Mouse (Mus musculus) bone marrow, adult 2 months (tissue): ENCODE results near the gene Hmg20a.

Source experiments
- CTCF ChIP-seq: fragments of 200-500 bp; IDR thresholded peaks from 2 replicates; pipeline ENCODE4 v1.5.1; 2011; ENCODE audit warnings: low read length, control low read depth; ENCODE audit not compliant: control insufficient read depth, insufficient read depth
- POLR2A ChIP-seq: fragments of 200-500 bp; IDR thresholded peaks from 2 replicates; pipeline ENCODE4 v1.6.1; 2011; ENCODE audit warnings: low read depth, mild to moderate bottlenecking, control low read depth, low read length, borderline replicate concordance; ENCODE audit not compliant: control insufficient read depth

DNA sequence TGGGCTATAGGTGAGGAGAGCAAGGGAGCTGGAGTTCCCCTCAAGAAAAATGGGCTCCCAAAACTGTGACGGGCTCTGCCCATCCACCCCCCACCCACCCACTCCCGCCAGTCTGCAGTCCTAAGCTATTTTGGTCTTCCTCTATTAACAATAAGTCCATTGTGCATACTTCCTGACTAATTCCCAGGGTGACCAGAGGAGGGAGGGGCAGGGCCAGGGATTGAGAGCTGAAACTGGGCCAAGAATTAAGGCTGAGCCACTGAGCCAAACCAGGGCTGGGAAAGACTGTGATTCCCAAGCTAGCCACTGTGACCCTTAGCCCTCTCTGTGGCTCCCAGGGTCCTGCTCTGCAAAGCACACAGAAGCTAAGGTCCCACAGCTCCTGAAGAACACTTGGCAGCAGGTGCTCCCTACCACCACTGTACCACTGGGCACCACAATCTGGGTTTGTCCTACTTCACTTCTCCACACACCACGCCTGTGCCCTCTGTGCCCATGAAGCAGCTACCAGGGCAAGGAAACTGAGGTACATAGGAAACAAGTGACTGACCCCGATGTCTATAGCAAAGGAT is 98.4 kb downstream of the Hmg20a start:
- no peak for TF ChIP-seq POLR2A
- TF ChIP-seq CTCF, result no peak
